Mouse (Mus musculus) limb, embryonic 14.5 days (tissue): ENCODE data around the gene Pla2g4e. TPM values are rescaled to one million over a fixed set of nuclear protein-coding genes. Genes with fewer than 3 reads are reported as not detected.

Source experiments
- ATAC-seq: fragments of 200-750 bp; cut with Nextera tagmentation; 2 replicates; pipeline ENCODE4 v1.8.0; 2017; ENCODE audit warnings: low read depth, moderate number of reproducible peaks, moderate TSS enrichment; ENCODE audit not compliant: low FRiP score
- DNase-seq: peaks from one replicate; pipeline ENCODE4 v3.0.0-alpha.2; 2015; ENCODE audit warnings: low spot score
- H3K27ac ChIP-seq: fragments of 300-500 bp; sonication (generic); replicated peaks from 2 replicates; pipeline ENCODE4 v1.5.1; 2014; ENCODE audit warnings: low read depth, mild to moderate bottlenecking, low read length, moderate library complexity, mixed read lengths
- H3K27me3 ChIP-seq: fragments of 300-500 bp; sonication (generic); 2 replicates; pipeline ENCODE4 v1.6.1; 2014; ENCODE audit warnings: low read length, mixed read lengths; ENCODE audit not compliant: control insufficient read depth, insufficient read depth
- H3K36me3 ChIP-seq: fragments of 300-500 bp; sonication (generic); 2 replicates; pipeline ENCODE4 v1.6.1; 2014; ENCODE audit warnings: mild to moderate bottlenecking, low read length, moderate library complexity, mixed read lengths; ENCODE audit not compliant: control insufficient read depth, insufficient read depth
- H3K4me1 ChIP-seq: fragments of 300-500 bp; sonication (generic); 2 replicates; pipeline ENCODE4 v1.6.1; 2014; ENCODE audit warnings: antibody characterized with exemption, low read length, mixed read lengths; ENCODE audit not compliant: control insufficient read depth, insufficient read depth
- H3K4me2 ChIP-seq: fragments of 300-500 bp; sonication (generic); replicated peaks from 2 replicates; pipeline ENCODE4 v1.6.1; 2014; ENCODE audit warnings: low read depth, mild to moderate bottlenecking, low read length, moderate library complexity; ENCODE audit not compliant: severe bottlenecking
- H3K4me3 ChIP-seq: fragments of 300-500 bp; sonication (generic); replicated peaks from 2 replicates; pipeline ENCODE4 v1.5.1; 2014; ENCODE audit warnings: low read length
- H3K9ac ChIP-seq: fragments of 300-500 bp; sonication (generic); 2 replicates; pipeline ENCODE4 v1.6.1; 2014; ENCODE audit warnings: mild to moderate bottlenecking, low read depth, low read length, moderate library complexity; ENCODE audit not compliant: severe bottlenecking
- H3K9me3 ChIP-seq: fragments of 300-500 bp; sonication (generic); 2 replicates; pipeline ENCODE4 v1.6.1; 2016; ENCODE audit warnings: low read length; ENCODE audit not compliant: control insufficient read depth
- POLR2A ChIP-seq: fragments of 200-500 bp; IDR thresholded peaks from 2 replicates; pipeline ENCODE4 v1.8.0; 2012; ENCODE audit warnings: inconsistent platforms, mild to moderate bottlenecking, moderate library complexity, borderline replicate concordance; ENCODE audit not compliant: insufficient read depth, insufficient read length; ENCODE audit errors: extremely low read depth
- WGBS: fragments of 180-500 bp; shearing (Covaris S2); extraction: QIAGEN DNeasy Blood & Tissue Kit; methylation state at CpG from one replicate; pipeline ENCODE4 v1.1.7; 2014; 5-methylcytosine and 5-hydroxymethylcytosine counted together
- polyA plus RNA-seq, 2 experiments: library from polyadenylated mRNA; depleted of rRNA in 1 of 2; stranded (reverse) in 1 of 2; unstranded in 1 of 2; fragments of >200 nt; fragmentation: Nextera tagmentation in 1 of 2; extraction: Ambion mirVana in 1 of 2; gene quantifications; 2 replicates each; pipeline versions ENCODE4 v1.2.1 to v1.2.3; 2012 to 2014

Gene Pla2g4e
- polyA plus RNA-seq, 2 experiments: 1.2 to 2.1 TPM

DNA sequence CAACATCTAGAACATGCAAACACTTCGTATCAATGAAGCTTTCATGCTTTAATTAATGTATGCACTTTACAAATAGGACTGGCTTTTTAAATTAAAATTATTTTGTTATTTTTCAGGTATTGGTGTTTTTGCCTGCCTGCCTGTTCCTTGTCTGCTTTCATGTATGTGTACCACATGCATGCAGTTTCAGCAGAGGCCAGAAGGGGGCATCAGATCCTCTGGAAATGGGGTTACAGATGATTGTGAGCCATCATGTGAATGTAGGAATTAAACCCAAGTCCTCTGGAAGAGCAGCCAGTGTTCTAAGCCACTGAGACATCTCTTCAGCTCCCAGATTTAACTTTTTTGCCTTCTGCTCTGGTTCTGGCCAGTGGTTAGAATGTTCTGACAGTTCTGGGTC is 57.6 kb downstream of the Pla2g4e start:
- Histone ChIP-seq H3K36me3 (no peaks in the 10 kb centered on the region), H3K4me1 (no peaks in the 10 kb centered on the region), H3K27me3 (no peaks in the 10 kb centered on the region), H3K4me3 (no peak overlapping the region), H3K27ac (no peak overlapping the region), H3K9ac (no peak overlapping the region), H3K4me2 (no peak overlapping the region), H3K9me3 (no peaks in the 10 kb centered on the region)
- no peak for DNase-seq
- TF ChIP-seq POLR2A: no peak
- 78% methylated on average over 1 of the region's 1 CpGs for WGBS
- ATAC-seq: no peak

DNA sequence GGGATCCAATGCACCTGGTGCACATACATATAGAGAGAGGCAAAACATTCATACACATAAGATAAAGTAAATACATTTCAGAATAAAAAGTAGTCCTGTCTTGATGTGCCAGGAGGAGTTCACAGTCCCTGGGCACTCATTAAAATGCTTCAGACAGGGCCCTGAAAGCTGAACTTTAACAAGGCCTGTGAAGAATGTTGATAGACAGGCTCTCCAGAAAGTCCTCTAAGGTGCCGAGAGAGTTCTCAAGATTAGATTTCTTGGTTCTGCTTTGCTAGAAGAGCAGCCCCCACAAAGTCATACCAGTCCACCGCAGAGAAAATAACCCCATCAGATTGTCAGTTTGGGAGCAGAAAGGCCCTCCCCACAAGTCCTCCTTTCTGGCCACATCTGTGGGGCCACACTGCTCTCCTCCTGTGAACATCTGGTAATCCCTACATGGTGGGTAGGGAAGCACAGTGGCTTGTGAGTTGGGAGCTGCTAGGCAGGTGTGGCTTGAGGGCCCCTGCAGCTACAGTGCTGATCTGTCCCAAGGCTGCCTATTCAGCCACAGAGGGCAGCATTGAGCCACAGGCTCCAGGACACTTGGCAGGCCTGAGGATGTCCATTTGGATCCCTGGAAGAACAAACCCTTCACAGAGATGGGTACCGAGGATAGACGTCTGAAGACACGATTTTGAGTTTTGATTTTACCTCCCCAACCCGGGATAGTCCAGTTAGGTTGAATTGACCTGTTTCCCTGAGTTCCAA is 59.4 kb downstream of the Pla2g4e start:
- no peaks in the 10 kb centered on the region for H3K36me3 ChIP-seq
- TF ChIP-seq POLR2A: no peak
- H3K4me2 ChIP-seq: no peak overlapping the region
- H3K9me3 ChIP-seq: no peaks in the 10 kb centered on the region
- no peak overlapping the region for H3K27ac ChIP-seq
- H3K9ac ChIP-seq: no peak overlapping the region
- 71% methylated on average over 6 of the region's 6 CpGs for WGBS
- ATAC-seq (no peak), DNase-seq (no peak)
- no peak overlapping the region for H3K4me3 ChIP-seq
- no peaks in the 10 kb centered on the region for H3K4me1 ChIP-seq
- no peaks in the 10 kb centered on the region for H3K27me3 ChIP-seq

DNA sequence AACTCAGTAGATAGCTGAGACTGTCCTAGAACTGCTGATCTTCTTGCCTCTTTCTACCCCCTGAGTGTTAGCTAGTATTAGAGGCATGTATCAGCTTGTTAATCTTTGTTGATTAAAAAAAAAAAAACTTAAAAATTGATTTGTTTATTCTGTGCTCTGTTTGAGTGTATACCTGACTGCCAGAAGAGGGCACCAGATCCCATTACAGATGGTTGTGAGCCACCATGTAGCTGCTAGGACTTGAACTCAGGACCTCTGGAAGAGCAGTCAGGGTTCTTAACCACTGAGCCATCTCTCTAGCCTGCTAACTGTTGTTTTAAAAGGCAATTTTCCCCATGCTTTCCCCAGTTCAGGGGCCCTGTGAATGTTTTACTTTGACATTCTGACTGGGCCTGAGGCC is 66.2 kb downstream of the Pla2g4e start:
- H3K4me3 ChIP-seq: no peak overlapping the region
- no peaks in the 10 kb centered on the region for H3K4me1 ChIP-seq
- no peaks in the 10 kb centered on the region for H3K36me3 ChIP-seq
- no peaks in the 10 kb centered on the region for H3K9me3 ChIP-seq
- TF ChIP-seq POLR2A: no peak
- H3K27me3 ChIP-seq: no peaks in the 10 kb centered on the region
- H3K9ac ChIP-seq: no peak overlapping the region
- DNase-seq (no peak), ATAC-seq (no peak)
- H3K27ac ChIP-seq: no peak overlapping the region
- H3K4me2 ChIP-seq: no peak overlapping the region

DNA sequence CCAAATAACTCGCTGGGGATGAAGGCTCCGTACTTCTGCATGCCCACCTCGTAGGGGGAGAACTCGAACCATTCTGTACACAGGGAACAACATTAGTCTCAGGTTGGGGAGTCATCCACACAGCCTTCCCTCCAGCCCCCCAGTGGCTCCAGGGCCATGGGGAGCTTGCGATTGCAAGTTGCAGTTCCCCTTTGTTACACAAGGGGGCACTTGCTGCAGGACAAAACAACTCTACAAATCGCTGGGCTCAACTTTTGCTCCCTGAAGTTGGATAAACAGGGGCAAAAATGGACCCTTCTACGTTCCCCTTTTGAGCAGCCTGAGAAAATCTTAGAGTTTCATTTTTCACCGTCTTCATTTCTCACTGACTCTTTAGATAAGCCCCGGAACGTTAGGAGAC is 71.4 kb downstream of the Pla2g4e start:
- DNase-seq (no peak), ATAC-seq (no peak)
- Histone ChIP-seq H3K36me3 (no peaks in the 10 kb centered on the region), H3K4me1 (no peaks in the 10 kb centered on the region), H3K4me2 (peak overlapping the region; percentile 20), H3K27me3 (no peaks in the 10 kb centered on the region), H3K4me3 (no peak overlapping the region), H3K27ac (no peak overlapping the region), H3K9me3 (no peaks in the 10 kb centered on the region), H3K9ac (no peak overlapping the region)
- TF ChIP-seq POLR2A: no peak
- WGBS: 19% methylated on average over 10 of the region's 10 CpGs

DNA sequence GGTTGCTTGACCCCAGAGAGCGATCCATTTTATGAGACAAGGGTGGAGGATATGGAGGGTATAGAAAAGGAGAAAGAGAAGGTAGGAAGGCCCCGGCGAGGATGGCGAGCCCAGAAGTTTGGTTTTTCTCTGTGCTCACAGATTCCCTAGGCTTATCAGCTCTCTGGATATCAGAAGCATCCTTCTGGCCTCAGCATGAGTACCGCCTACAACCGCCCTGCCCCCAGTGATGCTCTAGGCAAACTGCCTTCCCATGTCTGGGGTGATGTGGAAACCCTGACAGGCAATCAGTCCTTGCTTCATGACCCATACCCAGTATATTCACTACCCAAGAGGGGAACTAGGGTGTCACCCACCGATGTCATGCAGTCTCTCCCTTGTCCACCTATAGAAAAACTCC is 73.8 kb downstream of the Pla2g4e start:
- TF ChIP-seq POLR2A: no peak

DNA sequence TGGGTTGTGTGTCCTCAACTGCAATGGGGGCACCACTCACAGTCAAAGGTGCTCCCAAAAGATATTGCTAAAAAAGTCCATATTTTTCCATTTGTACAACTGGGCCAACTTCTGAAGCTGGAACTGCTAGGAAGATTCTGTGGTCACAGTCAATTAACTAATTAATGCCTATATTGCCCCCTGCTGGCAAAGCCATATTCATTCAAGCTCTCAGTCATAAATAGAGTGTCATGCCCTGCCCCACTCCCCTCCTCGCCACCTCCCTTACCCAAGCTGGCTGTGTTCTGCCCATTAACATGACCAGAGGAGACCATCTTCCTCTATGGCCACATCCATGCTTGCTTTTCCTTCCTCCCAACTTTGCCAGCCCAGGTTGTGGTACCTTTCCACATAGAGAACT is 74.4 kb downstream of the Pla2g4e start:
- DNase-seq (peak; percentile 40), ATAC-seq (no peak)
- Histone ChIP-seq H3K9ac (no peak overlapping the region), H3K9me3 (no peaks in the 10 kb centered on the region), H3K4me3 (no peak overlapping the region), H3K4me1 (no peaks in the 10 kb centered on the region), H3K27ac (no peak overlapping the region), H3K36me3 (no peaks in the 10 kb centered on the region), H3K27me3 (no peaks in the 10 kb centered on the region), H3K4me2 (no peak overlapping the region)
- no peak for TF ChIP-seq POLR2A
- WGBS: 36% methylated on average over 1 of the region's 1 CpGs

More for the DNA sequence above, 73.8 kb downstream of the Pla2g4e start:
- H3K36me3 ChIP-seq: no peaks in the 10 kb centered on the region
- H3K4me3 ChIP-seq: no peak overlapping the region
- no peaks in the 10 kb centered on the region for H3K9me3 ChIP-seq
- no peaks in the 10 kb centered on the region for H3K27me3 ChIP-seq
- no peaks in the 10 kb centered on the region for H3K4me1 ChIP-seq
- no peak overlapping the region for H3K27ac ChIP-seq
- no peak for ATAC-seq
- 89% methylated on average over 7 of the region's 7 CpGs for WGBS
- no peak overlapping the region for H3K9ac ChIP-seq
- no peak for DNase-seq
- no peak overlapping the region for H3K4me2 ChIP-seq
